Mouse (Mus musculus) hindbrain, embryonic 14.5 days (tissue): ENCODE results near the gene Fbxw2. TPM values are rescaled to one million over a fixed set of nuclear protein-coding genes. Genes with fewer than 3 reads are reported as not detected.

ENCODE experiments used
- polyA plus RNA-seq: library from polyadenylated mRNA; unstranded; fragments of >200 nt; fragmentation: Nextera tagmentation; extraction: Ambion mirVana; gene quantifications from 2 replicates; pipeline ENCODE4 v1.2.1, GENCODE M21; 2014

Gene Fbxw2
- polyA plus RNA-seq, 1 experiment from 2014 or later: 73.8 TPM

Other genes with a start within 250 kb of the Fbxw2 start
- gene Gapvd1, start 71.1 kb downstream of the Fbxw2 start, polyA plus RNA-seq: 111 and 123 TPM in 2 replicates
- gene Hspa5, start 54.3 kb downstream of the Fbxw2 start, polyA plus RNA-seq: 423 and 537 TPM in 2 replicates
- 24.8 and 26.1 TPM in 2 replicates for gene Rabepk, start 26.4 kb downstream of the Fbxw2 start, polyA plus RNA-seq
- not detected in 2 replicates for gene Gm34653, start 6.7 kb upstream of the Fbxw2 start, polyA plus RNA-seq
- 0.21 and 0.37 TPM in 2 replicates for gene Cutal, start 48.1 kb upstream of the Fbxw2 start, polyA plus RNA-seq
- gene Psmd5, start 48.7 kb upstream of the Fbxw2 start, polyA plus RNA-seq: 107 and 114 TPM in 2 replicates
- 1.8 and 4.1 TPM in 2 replicates for gene Phf19, start 87.7 kb upstream of the Fbxw2 start, polyA plus RNA-seq
- gene Traf1, start 135.5 kb upstream of the Fbxw2 start, polyA plus RNA-seq: 1.2 and 2.0 TPM in 2 replicates
- 0.44 and 0.46 TPM in 2 replicates for gene Hc, start 235.1 kb upstream of the Fbxw2 start, polyA plus RNA-seq